Mouse (Mus musculus): ENCODE data around the gene Dhx58.

DNA sequence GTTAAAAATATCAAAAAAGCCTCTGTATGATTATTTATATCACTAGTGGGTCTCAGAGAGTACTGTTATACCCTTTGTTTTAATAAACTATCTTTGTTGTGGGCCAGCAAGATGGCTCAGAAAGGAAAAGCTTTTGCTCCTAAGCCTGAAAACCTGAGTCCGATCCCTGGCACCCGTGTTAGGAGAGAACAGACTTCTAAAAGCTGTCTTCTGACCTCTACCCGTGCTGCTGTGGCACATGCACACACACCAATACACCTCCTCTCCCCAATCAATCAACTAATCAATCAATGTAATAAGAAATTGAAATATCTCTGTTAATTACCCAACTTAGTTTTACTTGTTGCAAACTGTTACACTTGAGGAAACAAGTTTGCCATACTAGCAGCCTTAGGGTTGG, 3.4 kb downstream of the Dhx58 start:
- TF ChIP-seq GATA1 (IDR thresholded peaks at IDR 0.05; ENCODE audit: borderline replicate concordance, low read length): no peak
- no peak for TF ChIP-seq FLI1 (IDR thresholded peaks at IDR 0.05; ENCODE audit: low read length)
